Mouse (Mus musculus) olfactory bulb, adult 2 months (tissue): ENCODE results near the gene Wdhd1. TPM values are rescaled to one million over a fixed set of nuclear protein-coding genes. Genes with fewer than 3 reads are reported as not detected.
A peak's percentile ranks its signal among the peaks of the same experiment; 100 is the strongest.
"Not testable (repeated sequence)": the region's sequence is repeated elsewhere in the genome, so short reads cannot be mapped to it uniquely, and the experiment has no call there.

Experiments used
- H3K27ac ChIP-seq: fragments of 200-500 bp; 2 replicates; pipeline ENCODE4 v1.5.1; 2012; ENCODE audit warnings: low read depth, low read length; ENCODE audit not compliant: insufficient read depth
- H3K4me1 ChIP-seq: fragments of 200-500 bp; 2 replicates; pipeline ENCODE4 v1.6.1; 2012; ENCODE audit warnings: low read length; ENCODE audit not compliant: control insufficient read depth, insufficient read depth
- H3K4me3 ChIP-seq: fragments of 200-500 bp; 2 replicates; pipeline ENCODE4 v1.5.1; 2012; ENCODE audit warnings: mild to moderate bottlenecking, low read depth, low read length, moderate library complexity; ENCODE audit not compliant: insufficient read depth
- CTCF ChIP-seq: fragments of 200-500 bp; IDR thresholded peaks from 2 replicates; pipeline ENCODE4 v1.5.1; 2012; ENCODE audit warnings: low read depth, mild to moderate bottlenecking, low read length, moderate library complexity; ENCODE audit not compliant: insufficient read depth
- POLR2A ChIP-seq: fragments of 200-500 bp; IDR thresholded peaks from 2 replicates; pipeline ENCODE4 v1.6.1; 2012; ENCODE audit warnings: mild to moderate bottlenecking, low read depth, low read length, moderate library complexity; ENCODE audit not compliant: insufficient read depth
- WGBS: fragments of 180-500 bp; shearing (Covaris S2); methylation state at CpG from one replicate; pipeline ENCODE4 v1.1.7; 2018; 5-methylcytosine and 5-hydroxymethylcytosine counted together
- polyA plus RNA-seq: library from polyadenylated mRNA; stranded (reverse); fragments of >200 nt; gene quantifications from 2 replicates; pipeline ENCODE4 v1.2.4, GENCODE M21; 2012; ENCODE audit warnings: low replicate concordance; ENCODE audit not compliant: missing spikeins, insufficient read depth, insufficient read length

Gene Wdhd1
- not detected in 2 replicates for polyA plus RNA-seq

- Histone ChIP-seq H3K4me1 (no peaks in the 10 kb centered on the region; the same call in 1 of the 2 replicates), H3K27ac (peak within 1 kb of the TSS; percentile 67; the same call in 1 of the 2 replicates), H3K4me3 (peak within 1 kb of the TSS; percentile 67)
- no peak; the same call in 1 of the 2 replicates for TF ChIP-seq CTCF
- peak; percentile 81 for TF ChIP-seq POLR2A
- under 1% methylated on average over 77 of the region's 77 CpGs for WGBS
Observed at GRCm38 (mm10) chr14:47276637-47277393, at the start of gene Wdhd1, which contains the start of gene Socs4. Wdhd1 (minus strand) TSS chr14:47276857. Socs4 (plus strand) TSS chr14:47276931.

- Histone ChIP-seq H3K4me1 (no peaks in the 10 kb centered on the region), H3K27ac (no peak overlapping the region), H3K4me3 (no peak overlapping the region)
- 79% methylated on average over 9 of the region's 9 CpGs for WGBS
- TF ChIP-seq CTCF (no peak), POLR2A (no peak)
Observed at GRCm38 (mm10) chr14:47325965-47326761, 49.5 kb upstream of the Wdhd1 start.

GRCm38 (mm10) chr14:47321581-47321980 is 44.9 kb upstream of the Wdhd1 start:
- not testable (repeated sequence) for H3K27ac ChIP-seq, H3K4me3 ChIP-seq, H3K4me1 ChIP-seq
- WGBS = 96% methylated on average over 7 of the region's 8 CpGs

- H3K4me3 ChIP-seq = no peak overlapping the region
- H3K4me1 ChIP-seq = no peaks in the 10 kb centered on the region
- whole genome bisulfite sequencing = 86% methylated on average over 5 of the region's 5 CpGs
- H3K27ac ChIP-seq = no peak overlapping the region
- no peak for TF ChIP-seq POLR2A
- TF ChIP-seq CTCF = no peak
Observed at GRCm38 (mm10) chr14:47319362-47319761, 42.7 kb upstream of the Wdhd1 start.

- Histone ChIP-seq H3K4me1 (no peaks in the 10 kb centered on the region), H3K4me3 (no peak overlapping the region), H3K27ac (no peak overlapping the region)
- WGBS = 92% methylated on average over 18 of the region's 18 CpGs
- TF ChIP-seq CTCF = no peak
- no peak for TF ChIP-seq POLR2A
Observed at GRCm38 (mm10) chr14:47310342-47311181, 33.9 kb upstream of the Wdhd1 start.

GRCm38 (mm10) chr14:47309061-47309460 is 32.4 kb upstream of the Wdhd1 start:
- TF ChIP-seq CTCF (no peak), POLR2A (no peak)
- peaks cover 2% of the 10 kb centered on the region; the same call in 1 of the 2 replicates for H3K4me1 ChIP-seq
- 83% methylated on average over 1 of the region's 1 CpGs for WGBS
- H3K27ac ChIP-seq = no peak overlapping the region
- H3K4me3 ChIP-seq = no peak overlapping the region

GRCm38 (mm10) chr14:47307669-47308068 is 31.0 kb upstream of the Wdhd1 start:
- no peak overlapping the region for H3K4me3 ChIP-seq
- WGBS = 88% methylated on average over 3 of the region's 3 CpGs
- TF ChIP-seq POLR2A = no peak
- TF ChIP-seq CTCF = no peak
- H3K27ac ChIP-seq = no peak overlapping the region
- peaks cover 2% of the 10 kb centered on the region; the same call in 1 of the 2 replicates for H3K4me1 ChIP-seq

GRCm38 (mm10) chr14:47305933-47306332 is 29.3 kb upstream of the Wdhd1 start:
- H3K4me1 ChIP-seq = peaks cover 2% of the 10 kb centered on the region; the same call in 1 of the 2 replicates
- H3K4me3 ChIP-seq = no peak overlapping the region
- no peak overlapping the region for H3K27ac ChIP-seq
- TF ChIP-seq POLR2A = no peak
- TF ChIP-seq CTCF = no peak
- WGBS = 86% methylated on average over 4 of the region's 4 CpGs
